Mouse (Mus musculus) thymus, adult 2 months (tissue): Measurements from ENCODE around the gene Man1a. TPM values are rescaled to one million over a fixed set of nuclear protein-coding genes. Genes with fewer than 3 reads are reported as not detected.

ENCODE experiments used
- DNase-seq: peaks from one replicate; pipeline ENCODE4 v3.0.0; 2021
- H3K27ac ChIP-seq: fragments of 200-500 bp; 2 replicates; pipeline ENCODE4 v1.5.1; 2012; ENCODE audit warnings: low read length, control low read depth; ENCODE audit not compliant: control insufficient read depth, insufficient read depth
- H3K27me3 ChIP-seq: fragments of 200-500 bp; 2 replicates; pipeline ENCODE4 v1.6.1; 2012; ENCODE audit warnings: mild to moderate bottlenecking, low read length, moderate library complexity, mixed read lengths; ENCODE audit not compliant: control insufficient read depth, insufficient read depth
- H3K36me3 ChIP-seq: fragments of 200-500 bp; 2 replicates; pipeline ENCODE4 v1.6.1; 2012; ENCODE audit warnings: mild to moderate bottlenecking, low read length, moderate library complexity; ENCODE audit not compliant: control insufficient read depth, insufficient read depth
- H3K4me1 ChIP-seq: fragments of 200-500 bp; replicated peaks from 2 replicates; pipeline ENCODE4 v1.6.1; 2012; ENCODE audit warnings: low read length; ENCODE audit not compliant: control insufficient read depth, insufficient read depth
- H3K4me3 ChIP-seq: fragments of 200-500 bp; 2 replicates; pipeline ENCODE4 v1.5.1; 2012; ENCODE audit warnings: mild to moderate bottlenecking, low read length, control low read depth, moderate library complexity; ENCODE audit not compliant: control insufficient read depth, insufficient read depth
- CTCF ChIP-seq: fragments of 200-500 bp; IDR thresholded peaks from 2 replicates; pipeline ENCODE4 v1.5.1; 2012; ENCODE audit warnings: mild to moderate bottlenecking, control low read depth, low read length, moderate library complexity, borderline replicate concordance; ENCODE audit not compliant: control insufficient read depth, poor library complexity, insufficient read depth; ENCODE audit errors: extremely low read depth
- POLR2A ChIP-seq: fragments of 200-500 bp; IDR thresholded peaks from 2 replicates; pipeline ENCODE4 v1.6.1; 2012; ENCODE audit warnings: mild to moderate bottlenecking, low read length, control low read depth, moderate library complexity; ENCODE audit not compliant: control insufficient read depth, poor library complexity, insufficient read depth; ENCODE audit errors: extremely low read depth
- WGBS: fragments of 180-500 bp; shearing (Covaris S2); methylation state at CpG from one replicate; pipeline ENCODE4 v1.1.7; 2018; 5-methylcytosine and 5-hydroxymethylcytosine counted together
- polyA plus RNA-seq: library from polyadenylated mRNA; depleted of rRNA; stranded (reverse); fragments of >200 nt; gene quantifications from 2 replicates; pipeline ENCODE4 v1.2.3, GENCODE M21; 2012

Man1a gene
- polyA plus RNA-seq, 1 experiment = 26.5 TPM

GRCm38 (mm10) chr10:53863486-53864357 lies 212.7 kb downstream of the Man1a start:
- no peak for TF ChIP-seq POLR2A
- Histone ChIP-seq H3K27ac (no peak overlapping the region), H3K27me3 (no peaks in the 10 kb centered on the region), H3K36me3 (no peaks in the 10 kb centered on the region), H3K4me1 (no peaks in the 10 kb centered on the region), H3K4me3 (no peak overlapping the region)
- peak; percentile 48 for DNase-seq
- 53% methylated on average over 7 of the region's 7 CpGs for WGBS

GRCm38 (mm10) chr10:53859879-53860278 lies 216.5 kb downstream of the Man1a start:
- Histone ChIP-seq H3K27me3 (no peaks in the 10 kb centered on the region), H3K27ac (no peak overlapping the region), H3K4me1 (no peaks in the 10 kb centered on the region), H3K36me3 (no peaks in the 10 kb centered on the region), H3K4me3 (no peak overlapping the region)
- no peak for DNase-seq
- WGBS = 19% methylated on average over 1 of the region's 1 CpGs
- no peak for TF ChIP-seq POLR2A
- TF ChIP-seq CTCF = no peak

- Histone ChIP-seq H3K4me3 (no peak overlapping the region), H3K27ac (no peak overlapping the region), H3K36me3 (no peaks in the 10 kb centered on the region), H3K4me1 (no peaks in the 10 kb centered on the region), H3K27me3 (no peaks in the 10 kb centered on the region)
- DNase-seq = no peak
- TF ChIP-seq POLR2A (no peak), CTCF (no peak)
- WGBS = 92% methylated on average over 3 of the region's 3 CpGs
Observed at GRCm38 (mm10) chr10:53859224-53859623, 217.2 kb downstream of the Man1a start.
